Mouse (Mus musculus): Measurements from ENCODE around the gene Gm5800. TPM values are rescaled to one million over a fixed set of nuclear protein-coding genes. Genes with fewer than 3 reads are reported as not detected.
"Not testable (repeated sequence)": the region's sequence is repeated elsewhere in the genome, so short reads cannot be mapped to it uniquely, and the experiment has no call there.

Gene Gm5800
- polyA plus RNA-seq (2014; fragmentation: Nextera tagmentation; extraction: Ambion mirVana): not detected in 2 replicates

- no peaks in the 10 kb centered on the region for H3K4me1 ChIP-seq (replicated peaks; ENCODE audit: control insufficient read depth, insufficient read depth, low read length)
- H3K27ac ChIP-seq (ENCODE audit: low read depth, low read length): no peak within 1 kb of the TSS
- DNase-seq (ENCODE audit: low spot score) (no peak), ATAC-seq (replicated peaks; ENCODE audit: low FRiP score) (no peak)
- H3K4me3 ChIP-seq (ENCODE audit: low read depth, low read length): no peak within 1 kb of the TSS
- no peak within 1 kb of the TSS for H3K4me2 ChIP-seq (ENCODE audit: low read depth, low read length, severe bottlenecking)
- H3K36me3 ChIP-seq (ENCODE audit: control insufficient read depth, insufficient read depth, low read length): no peaks in the 10 kb centered on the region
- WGBS: 44% methylated on average over 1 of the region's 1 CpGs
- no peak within 1 kb of the TSS for H3K9ac ChIP-seq (ENCODE audit: low read length)
- no peaks in the 10 kb centered on the region for H3K9me3 ChIP-seq (ENCODE audit: control insufficient read depth, low read length)
- H3K27me3 ChIP-seq (ENCODE audit: control insufficient read depth, insufficient read depth, low read length): no peaks in the 10 kb centered on the region
Measured at GRCm38 (mm10) chr14:51717083-51717482, at the start of gene Gm5800. Gene Gm5800, minus strand, starts transcription at chr14:51717183.

DNA sequence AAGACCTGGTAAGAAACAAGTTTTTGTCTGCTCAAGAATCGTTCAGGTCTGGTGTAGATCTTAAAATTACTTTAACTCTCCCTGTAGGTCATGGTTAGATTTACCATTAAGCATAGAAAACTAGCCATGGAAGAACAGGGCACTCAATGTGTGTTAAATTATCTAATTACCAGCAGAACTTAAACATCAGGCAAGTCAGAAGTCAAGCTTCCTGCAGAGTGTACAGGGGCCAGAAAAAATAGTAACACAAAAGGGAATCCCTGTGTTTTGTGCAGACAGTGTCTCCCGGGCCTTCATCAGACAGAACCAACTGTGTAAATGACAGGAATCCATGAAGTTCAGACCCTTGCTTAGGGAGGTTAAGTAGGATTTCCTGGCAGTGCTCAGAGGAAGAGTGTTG, 39.0 kb upstream of the Gm5800 start:
- no peak for ATAC-seq (replicated peaks; ENCODE audit: low FRiP score)
- Histone ChIP-seq H3K4me2 (ENCODE audit: low read depth, low read length, severe bottlenecking) (no peak overlapping the region), H3K4me1 (replicated peaks; ENCODE audit: control insufficient read depth, insufficient read depth, low read length) (no peaks in the 10 kb centered on the region), H3K4me3 (ENCODE audit: low read depth, low read length) (no peak overlapping the region), H3K27me3 (ENCODE audit: control insufficient read depth, insufficient read depth, low read length) (no peaks in the 10 kb centered on the region), H3K9me3 (ENCODE audit: control insufficient read depth, low read length) (no peaks in the 10 kb centered on the region), H3K27ac (ENCODE audit: low read depth, low read length) (no peak overlapping the region), H3K9ac (ENCODE audit: low read length) (no peak overlapping the region), H3K36me3 (ENCODE audit: control insufficient read depth, insufficient read depth, low read length) (no peaks in the 10 kb centered on the region)
- 71% methylated on average over 2 of the region's 2 CpGs for WGBS
- DNase-seq (ENCODE audit: low spot score): no peak

DNA sequence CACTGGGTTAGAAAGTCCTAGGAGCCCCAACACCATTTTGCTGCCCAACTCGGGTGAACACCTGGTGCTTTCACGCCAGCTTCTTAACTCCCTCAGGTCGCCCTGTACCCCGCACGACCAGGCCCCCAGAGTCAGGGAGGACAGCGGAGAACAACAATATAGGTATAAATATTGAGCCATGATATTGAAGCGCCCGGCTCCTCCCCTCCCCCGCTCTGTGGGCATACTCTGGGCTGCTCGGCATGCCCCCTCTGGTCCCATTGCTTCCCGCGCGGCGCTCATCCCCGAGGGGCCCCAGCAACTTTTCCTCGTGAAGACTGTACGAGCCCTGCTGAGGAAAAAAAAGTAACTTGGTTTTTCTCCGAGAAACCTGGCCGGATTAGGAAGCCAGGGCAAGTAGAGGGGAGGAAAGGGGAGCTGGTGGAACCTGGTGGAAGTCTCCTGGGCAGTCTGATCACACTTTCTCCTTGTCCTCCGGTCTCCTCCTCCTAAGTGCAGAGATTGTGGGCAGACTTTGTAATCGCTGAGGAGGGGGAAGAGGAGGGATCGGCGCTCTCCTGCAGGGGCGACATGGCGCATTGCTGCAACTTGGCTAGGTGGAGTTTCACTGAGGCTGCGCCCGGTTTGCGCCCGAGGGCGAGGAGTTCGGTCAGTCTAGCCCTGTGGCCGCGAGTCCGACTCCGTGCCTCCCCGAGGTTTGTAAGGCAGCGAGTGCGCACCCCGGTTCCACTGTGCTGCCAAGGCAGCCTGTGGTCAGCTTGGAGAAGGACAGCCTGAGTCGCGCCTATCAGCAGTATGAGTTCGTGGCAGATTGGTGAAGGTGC, 23.6 kb upstream of the Gm5800 start:
- Histone ChIP-seq H3K27ac (ENCODE audit: low read depth, low read length) (no peak overlapping the region), H3K9me3 (ENCODE audit: control insufficient read depth, low read length) (no peaks in the 10 kb centered on the region), H3K4me2 (ENCODE audit: low read depth, low read length, severe bottlenecking) (peak overlapping the region; percentile 55), H3K4me3 (ENCODE audit: low read depth, low read length) (peak overlapping the region; percentile 32), H3K4me1 (replicated peaks; ENCODE audit: control insufficient read depth, insufficient read depth, low read length) (peaks cover 3% of the 10 kb centered on the region; the same call in 1 of the 2 replicates), H3K9ac (ENCODE audit: low read length) (peak overlapping the region; percentile 29; the same call in 1 of the 2 replicates), H3K36me3 (ENCODE audit: control insufficient read depth, insufficient read depth, low read length) (no peaks in the 10 kb centered on the region), H3K27me3 (ENCODE audit: control insufficient read depth, insufficient read depth, low read length) (peaks cover 37% of the 10 kb centered on the region)
- DNase-seq (ENCODE audit: low spot score) (peak; percentile 66), ATAC-seq (replicated peaks; ENCODE audit: low FRiP score) (peak; percentile 53)
- 1% methylated on average over 41 of the region's 42 CpGs for WGBS

GRCm38 (mm10) chr14:51739150-51739993, 22.4 kb upstream of the Gm5800 start:
- ATAC-seq (replicated peaks; ENCODE audit: low FRiP score) (peak; percentile 66; the same call in 1 of the 2 replicates), DNase-seq (ENCODE audit: low spot score) (peak; percentile 54)
- Histone ChIP-seq H3K27ac (ENCODE audit: low read depth, low read length) (no peak overlapping the region), H3K4me3 (ENCODE audit: low read depth, low read length) (peak overlapping the region; percentile 19), H3K9me3 (ENCODE audit: control insufficient read depth, low read length) (no peaks in the 10 kb centered on the region), H3K9ac (ENCODE audit: low read length) (no peak overlapping the region), H3K4me1 (replicated peaks; ENCODE audit: control insufficient read depth, insufficient read depth, low read length) (peaks cover 3% of the 10 kb centered on the region; the same call in 1 of the 2 replicates), H3K36me3 (ENCODE audit: control insufficient read depth, insufficient read depth, low read length) (no peaks in the 10 kb centered on the region), H3K27me3 (ENCODE audit: control insufficient read depth, insufficient read depth, low read length) (peaks cover 37% of the 10 kb centered on the region), H3K4me2 (ENCODE audit: low read depth, low read length, severe bottlenecking) (peak overlapping the region; percentile 43)
- 2% methylated on average over 24 of the region's 24 CpGs for WGBS

DNA sequence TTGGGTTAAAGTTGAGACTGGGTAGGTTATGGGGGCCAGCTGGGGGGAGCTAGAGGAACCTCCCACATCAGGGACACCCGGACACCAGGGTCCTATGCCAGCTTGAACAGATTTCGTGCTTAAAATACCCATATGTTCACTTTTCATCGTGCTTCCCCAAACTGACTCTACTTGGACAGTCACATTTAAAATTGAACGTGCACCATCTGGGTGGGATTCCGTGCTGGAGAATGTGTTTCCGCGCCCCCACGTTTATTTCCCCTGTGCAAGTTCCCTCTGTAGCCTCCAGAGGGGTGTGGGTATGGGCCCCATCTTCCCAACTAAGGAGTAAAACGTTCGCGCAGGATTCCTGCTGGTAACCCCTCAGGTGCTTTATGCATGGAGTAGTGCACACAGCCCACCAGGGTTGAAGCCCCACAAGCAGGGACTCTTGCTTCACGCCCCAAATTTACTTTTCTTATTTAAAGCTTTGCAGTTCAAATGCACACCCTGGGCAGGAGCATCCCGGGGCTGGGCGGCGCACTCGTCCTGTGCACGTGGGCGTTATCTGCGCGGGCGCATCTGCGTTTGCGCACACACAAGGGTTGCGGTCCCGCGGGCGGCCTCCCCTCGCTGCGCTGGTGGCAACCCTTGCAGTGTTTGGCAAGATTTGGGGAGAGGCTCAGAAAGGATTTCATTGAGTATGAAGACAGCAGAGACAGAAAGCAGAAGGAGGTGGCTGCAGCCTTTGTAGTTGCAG, 21.6 kb upstream of the Gm5800 start:
- Histone ChIP-seq H3K27me3 (ENCODE audit: control insufficient read depth, insufficient read depth, low read length) (peaks cover 37% of the 10 kb centered on the region), H3K4me3 (ENCODE audit: low read depth, low read length) (peak overlapping the region; percentile 19), H3K9ac (ENCODE audit: low read length) (no peak overlapping the region), H3K4me2 (ENCODE audit: low read depth, low read length, severe bottlenecking) (peak overlapping the region; percentile 43), H3K9me3 (ENCODE audit: control insufficient read depth, low read length) (no peaks in the 10 kb centered on the region), H3K36me3 (ENCODE audit: control insufficient read depth, insufficient read depth, low read length) (no peaks in the 10 kb centered on the region), H3K4me1 (replicated peaks; ENCODE audit: control insufficient read depth, insufficient read depth, low read length) (peaks cover 3% of the 10 kb centered on the region; the same call in 1 of the 2 replicates), H3K27ac (ENCODE audit: low read depth, low read length) (no peak overlapping the region)
- peak; percentile 55 for DNase-seq (ENCODE audit: low spot score)
- ATAC-seq (replicated peaks; ENCODE audit: low FRiP score): no peak
- WGBS: 3% methylated on average over 29 of the region's 29 CpGs

- Histone ChIP-seq H3K27me3 (ENCODE audit: control insufficient read depth, insufficient read depth, low read length) (peaks cover 37% of the 10 kb centered on the region), H3K4me3 (ENCODE audit: low read depth, low read length) (no peak overlapping the region)
- ATAC-seq (replicated peaks; ENCODE audit: low FRiP score): 0 out of 2 replicates have a peak, but pooled peaks have one; percentile 30
Measured at GRCm38 (mm10) chr14:51737967-51738366, 21.0 kb upstream of the Gm5800 start.

DNA sequence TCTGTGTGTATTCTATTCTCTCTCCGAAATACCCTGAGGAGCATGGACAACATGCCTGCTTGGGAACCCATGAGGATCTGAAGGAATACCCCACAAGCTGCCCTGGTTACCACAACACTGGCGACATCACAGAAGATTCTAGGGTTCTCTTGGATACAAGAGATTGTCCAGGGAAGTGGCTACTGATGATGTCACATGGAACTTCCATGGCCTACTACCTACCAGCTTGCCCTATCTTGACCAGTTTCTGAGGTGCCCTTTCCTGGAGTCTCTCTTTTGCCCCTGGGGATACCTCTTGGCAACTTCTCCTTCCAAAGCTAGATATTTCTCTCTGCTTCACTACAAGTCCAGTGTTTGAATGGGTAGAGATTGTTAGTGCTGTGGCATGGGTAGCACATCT, 21.6 kb downstream of the Gm5800 start, which contains the start of gene Gm17079:
Gene Gm17079, minus strand, starts transcription at position 101 of the 400 bp plus-strand sequence.
- H3K9ac ChIP-seq (ENCODE audit: low read length); H3K4me2 ChIP-seq (ENCODE audit: low read depth, low read length, severe bottlenecking); H3K9me3 ChIP-seq (ENCODE audit: control insufficient read depth, low read length); H3K27me3 ChIP-seq (ENCODE audit: control insufficient read depth, insufficient read depth, low read length); H3K4me1 ChIP-seq (replicated peaks; ENCODE audit: control insufficient read depth, insufficient read depth, low read length); H3K36me3 ChIP-seq (ENCODE audit: control insufficient read depth, insufficient read depth, low read length); H3K4me3 ChIP-seq (ENCODE audit: low read depth, low read length); H3K27ac ChIP-seq (ENCODE audit: low read depth, low read length); ATAC-seq (replicated peaks; ENCODE audit: low FRiP score); DNase-seq (ENCODE audit: low spot score): not testable (repeated sequence)
- WGBS: 88% methylated on average over 1 of the region's 2 CpGs

More at GRCm38 (mm10) chr14:51737967-51738366, 21.0 kb upstream of the Gm5800 start:
- no peaks in the 10 kb centered on the region for H3K36me3 ChIP-seq (ENCODE audit: control insufficient read depth, insufficient read depth, low read length)
- peak; percentile 51 for DNase-seq (ENCODE audit: low spot score)
- no peak overlapping the region for H3K27ac ChIP-seq (ENCODE audit: low read depth, low read length)
- H3K9me3 ChIP-seq (ENCODE audit: control insufficient read depth, low read length): no peaks in the 10 kb centered on the region
- H3K4me2 ChIP-seq (ENCODE audit: low read depth, low read length, severe bottlenecking): no peak overlapping the region
- WGBS: 16% methylated on average over 12 of the region's 12 CpGs
- no peak overlapping the region for H3K9ac ChIP-seq (ENCODE audit: low read length)
- peaks cover 3% of the 10 kb centered on the region; the same call in 1 of the 2 replicates for H3K4me1 ChIP-seq (replicated peaks; ENCODE audit: control insufficient read depth, insufficient read depth, low read length)

GRCm38 (mm10) chr14:51677269-51677668, 39.7 kb downstream of the Gm5800 start:
- no peaks in the 10 kb centered on the region for H3K4me1 ChIP-seq (replicated peaks; ENCODE audit: control insufficient read depth, insufficient read depth, low read length)
- H3K27me3 ChIP-seq (ENCODE audit: control insufficient read depth, insufficient read depth, low read length): no peaks in the 10 kb centered on the region
- DNase-seq (ENCODE audit: low spot score) (no peak), ATAC-seq (replicated peaks; ENCODE audit: low FRiP score) (no peak)
- H3K36me3 ChIP-seq (ENCODE audit: control insufficient read depth, insufficient read depth, low read length): no peaks in the 10 kb centered on the region
- H3K9ac ChIP-seq (ENCODE audit: low read length): no peak overlapping the region
- H3K4me2 ChIP-seq (ENCODE audit: low read depth, low read length, severe bottlenecking): no peak overlapping the region
- H3K4me3 ChIP-seq (ENCODE audit: low read depth, low read length): no peak overlapping the region
- WGBS: 87% methylated on average over 5 of the region's 5 CpGs
- H3K9me3 ChIP-seq (ENCODE audit: control insufficient read depth, low read length): no peaks in the 10 kb centered on the region
- no peak overlapping the region for H3K27ac ChIP-seq (ENCODE audit: low read depth, low read length)
